Mouse (Mus musculus): ENCODE results near the gene Soat2. TPM values are rescaled to one million over a fixed set of nuclear protein-coding genes. Genes with fewer than 3 reads are reported as not detected.
A peak's percentile ranks its signal among the peaks of the same experiment; 100 is the strongest.
"Not testable (repeated sequence)": the region's sequence is repeated elsewhere in the genome, so short reads cannot be mapped to it uniquely, and the experiment has no call there.

Soat2 gene
- total RNA-seq, 2 experiments from 2014 or later: not detected

GRCm38 (mm10) chr15:102144274-102144711, 6.0 kb upstream of the Soat2 start, which contains the start of gene Igfbp6:
TSS of gene Igfbp6 (plus strand) at chr15:102144362.
- intact Hi-C loops (cut with DNase I): no loop called here
- peak in 1 of 2 experiments; percentile 37 for DNase-seq

- intact Hi-C loops (cut with DNase I): loop anchor here (5.0 kb wide), 2 partner anchors 37 to 157 kb away; no protein-coding TSS in a partner anchor
- no peak for DNase-seq
Measured at GRCm38 (mm10) chr15:102144726-102145125, 5.6 kb upstream of the Soat2 start.

GRCm38 (mm10) chr15:102145330-102145729, 5.0 kb upstream of the Soat2 start:
- intact Hi-C loops (cut with DNase I): loop anchor here (5.0 kb wide), 2 partner anchors 38 to 158 kb away; no protein-coding TSS in a partner anchor

GRCm38 (mm10) chr15:102146089-102146488, 4.2 kb upstream of the Soat2 start:
- intact Hi-C loops (cut with DNase I): loop anchor here (5.0 kb wide), 2 partner anchors 39 to 159 kb away; no protein-coding TSS in a partner anchor
- DNase-seq: no peak

More at GRCm38 (mm10) chr15:102145330-102145729, 5.0 kb upstream of the Soat2 start:
- DNase-seq: peak in 1 of 2 experiments; percentile 36

GRCm38 (mm10) chr15:102146882-102147281, 3.4 kb upstream of the Soat2 start:
- intact Hi-C loops (cut with DNase I): loop anchor here (1.0 to 5.0 kb wide), 4 partner anchors 30 to 160 kb away; no protein-coding TSS in a partner anchor
- peak; percentile 47 to 63 for DNase-seq

- intact Hi-C loops (cut with DNase I): loop anchor here (1.0 to 5.0 kb wide), 4 partner anchors 31 to 161 kb away; no protein-coding TSS in a partner anchor
- DNase-seq: no peak
Measured at GRCm38 (mm10) chr15:102147674-102148402, 2.5 kb upstream of the Soat2 start.

GRCm38 (mm10) chr15:102149561-102149960, 765 bp upstream of the Soat2 start:
- intact Hi-C loops (cut with DNase I): loop anchor here (5.0 kb wide), 2 partner anchors 42 to 162 kb away; no protein-coding TSS in a partner anchor
- no peak for DNase-seq

- intact Hi-C loops (cut with DNase I): no loop called here
- no peak for DNase-seq
Measured at GRCm38 (mm10) chr15:102152646-102153045, 2.3 kb downstream of the Soat2 start.

- DNase-seq; intact Hi-C loops (cut with DNase I): not testable (repeated sequence)
Measured at GRCm38 (mm10) chr15:102155006-102155405, 4.7 kb downstream of the Soat2 start.

- DNase-seq: no peak
- intact Hi-C loops (cut with DNase I): no loop called here
Measured at GRCm38 (mm10) chr15:102156836-102157235, 6.5 kb downstream of the Soat2 start.

GRCm38 (mm10) chr15:102160415-102161060, 10.2 kb downstream of the Soat2 start:
- intact Hi-C loops (cut with DNase I): no loop called here
- no peak for DNase-seq

GRCm38 (mm10) chr15:102163900-102164693, 13.8 kb downstream of the Soat2 start:
- intact Hi-C loops (cut with DNase I): no loop called here
- DNase-seq: no peak

GRCm38 (mm10) chr15:102165468-102166100, 15.3 kb downstream of the Soat2 start:
- intact Hi-C loops (cut with DNase I): no loop called here
- no peak for DNase-seq

GRCm38 (mm10) chr15:102167620-102168021, 17.3 kb downstream of the Soat2 start:
- no peak for DNase-seq

GRCm38 (mm10) chr15:102169064-102169463, 18.7 kb downstream of the Soat2 start:
- intact Hi-C loops (cut with DNase I): no loop called here
- DNase-seq: no peak

More at GRCm38 (mm10) chr15:102167620-102168021, 17.3 kb downstream of the Soat2 start:
- intact Hi-C loops (cut with DNase I): no loop called here

GRCm38 (mm10) chr15:102173581-102173980, 23.3 kb downstream of the Soat2 start:
- intact Hi-C loops (cut with DNase I): no loop called here
- DNase-seq: no peak

- DNase-seq: no peak
- intact Hi-C loops (cut with DNase I): no loop called here
Measured at GRCm38 (mm10) chr15:102175736-102176319, 25.5 kb downstream of the Soat2 start.

- DNase-seq: no peak
- intact Hi-C loops (cut with DNase I): no loop called here
Measured at GRCm38 (mm10) chr15:102176571-102177316, 26.4 kb downstream of the Soat2 start.

GRCm38 (mm10) chr15:102177417-102177816, 27.1 kb downstream of the Soat2 start:
- DNase-seq: no peak
- intact Hi-C loops (cut with DNase I): no loop called here
